25 mouse cellular contexts compared by ENCODE assay signal in genomic region chr2:7722283-7722935, GRCm38 (mm10).
A peak's percentile ranks its signal among the peaks of the same experiment; 100 is the strongest.
DNase-seq lines count a peak whose midpoint lies in the region; ATAC-seq and TF ChIP-seq lines count a peak whose summit lies in the region.
"Had no signal": no experiment of that assay in that cellular context is flagged by ENCODE, and none has a peak within 500 bp of the region (broad histone marks: within the 10 kb centered on the region; RNA-seq: fewer than 3 reads in every experiment).

No protein-coding gene starts in this region.

- H3K4me1 ChIP-seq in intestine, embryonic 14.5 days (replicated peaks; ENCODE audit: control insufficient read depth, insufficient read depth, low read length) = no peaks in the 10 kb centered on the region
- H3K4me1 ChIP-seq in intestine, postnatal 0 days (replicated peaks; ENCODE audit: control insufficient read depth, insufficient read depth, low read length) = no peaks in the 10 kb centered on the region
- no peaks in the 10 kb centered on the region for H3K4me1 ChIP-seq in midbrain, embryonic 11.5 days (ENCODE audit: control insufficient read depth, insufficient read depth, low read length)
- no peaks in the 10 kb centered on the region for H3K4me1 ChIP-seq in midbrain, embryonic 16.5 days (ENCODE audit: control insufficient read depth, insufficient read depth, low read length)
- H3K4me1 ChIP-seq: heart, embryonic 13.5 days; limb, embryonic 12.5 days; liver, embryonic 15.5 days; midbrain, embryonic 10.5 days; neural tube, embryonic 12.5 days had no signal

- H3K9ac ChIP-seq in intestine, embryonic 14.5 days (ENCODE audit: low read length) = no peak overlapping the region
- H3K9ac ChIP-seq in intestine, postnatal 0 days (ENCODE audit: low read depth, low read length) = no peak overlapping the region
- H3K9ac ChIP-seq in midbrain, embryonic 11.5 days (ENCODE audit: low read length) = no peak overlapping the region
- H3K9ac ChIP-seq in midbrain, embryonic 16.5 days (ENCODE audit: low read depth, low read length) = no peak overlapping the region
- H3K9ac ChIP-seq: heart, embryonic 13.5 days; hindbrain, embryonic 14.5 days; limb, embryonic 12.5 days; liver, embryonic 15.5 days; lung, embryonic 14.5 days; neural tube, embryonic 12.5 days had no signal

- ATAC-seq in intestine, embryonic 14.5 days (replicated peaks; ENCODE audit: low FRiP score, low TSS enrichment, low read depth) = 0 out of 2 replicates have a peak, but pooled peaks have one; percentile 47
- ATAC-seq in intestine, postnatal 0 days = no peak
- no peak for ATAC-seq in midbrain, embryonic 11.5 days (ENCODE audit: low FRiP score)
- ATAC-seq in midbrain, embryonic 16.5 days = no peak
- ATAC-seq: forebrain, embryonic 14.5 days had no signal

- WGBS in intestine, embryonic 14.5 days = 67% methylated on average over 10 of the region's 10 CpGs
- 71% methylated on average over 10 of the region's 10 CpGs for WGBS in intestine, postnatal 0 days
- WGBS in midbrain, embryonic 11.5 days = 93% methylated on average over 10 of the region's 10 CpGs
- WGBS in midbrain, embryonic 16.5 days = 92% methylated on average over 10 of the region's 10 CpGs

- no peak overlapping the region for H3K4me2 ChIP-seq in intestine, embryonic 14.5 days (ENCODE audit: low read length)
- no peak overlapping the region for H3K4me2 ChIP-seq in intestine, postnatal 0 days (replicated peaks; ENCODE audit: low read depth)
- no peak overlapping the region for H3K4me2 ChIP-seq in midbrain, embryonic 11.5 days
- H3K4me2 ChIP-seq in midbrain, embryonic 16.5 days (ENCODE audit: low read length) = no peak overlapping the region
- H3K4me2 ChIP-seq: heart, embryonic 13.5 days; hindbrain, embryonic 14.5 days; limb, embryonic 12.5 days; liver, embryonic 15.5 days; lung, embryonic 14.5 days; neural tube, embryonic 12.5 days had no signal

- H3K27ac ChIP-seq in intestine, embryonic 14.5 days (ENCODE audit: low read depth) = no peak overlapping the region
- H3K27ac ChIP-seq in intestine, postnatal 0 days (ENCODE audit: low read depth, low read length) = no peak overlapping the region
- H3K27ac ChIP-seq in midbrain, embryonic 11.5 days (ENCODE audit: low read depth, low read length) = no peak overlapping the region
- no peak overlapping the region for H3K27ac ChIP-seq in midbrain, embryonic 16.5 days (ENCODE audit: low read length)
- H3K27ac ChIP-seq: gastrocnemius, adult 2 months; heart, embryonic 13.5 days; hindbrain, embryonic 14.5 days; limb, embryonic 12.5 days; liver, embryonic 15.5 days; midbrain, embryonic 10.5 days; neural tube, embryonic 12.5 days had no signal

- no peaks in the 10 kb centered on the region for H3K9me3 ChIP-seq in intestine, embryonic 14.5 days (ENCODE audit: control insufficient read depth, low read length)
- no peaks in the 10 kb centered on the region for H3K9me3 ChIP-seq in intestine, postnatal 0 days (ENCODE audit: control insufficient read depth)
- no peaks in the 10 kb centered on the region for H3K9me3 ChIP-seq in midbrain, embryonic 11.5 days (ENCODE audit: control insufficient read depth, low read length)
- H3K9me3 ChIP-seq in midbrain, embryonic 16.5 days (replicated peaks; ENCODE audit: control insufficient read depth, low read length, poor library complexity, severe bottlenecking) = no peaks in the 10 kb centered on the region
- H3K9me3 ChIP-seq: G1E; heart, embryonic 13.5 days; limb, embryonic 12.5 days; liver, embryonic 15.5 days; midbrain, embryonic 10.5 days; neural tube, embryonic 12.5 days had no signal

- no peaks in the 10 kb centered on the region for H3K36me3 ChIP-seq in intestine, embryonic 14.5 days (ENCODE audit: control insufficient read depth, insufficient read depth, low read length)
- no peaks in the 10 kb centered on the region for H3K36me3 ChIP-seq in intestine, postnatal 0 days (ENCODE audit: control insufficient read depth, insufficient read depth)
- H3K36me3 ChIP-seq in midbrain, embryonic 11.5 days (ENCODE audit: control insufficient read depth, insufficient read depth, low read length) = no peaks in the 10 kb centered on the region
- H3K36me3 ChIP-seq in midbrain, embryonic 16.5 days (ENCODE audit: control insufficient read depth, insufficient read depth, low read length) = no peaks in the 10 kb centered on the region
- H3K36me3 ChIP-seq: G1E; heart, embryonic 13.5 days; limb, embryonic 12.5 days; liver, embryonic 15.5 days; midbrain, embryonic 10.5 days; neural tube, embryonic 12.5 days had no signal

- no peaks in the 10 kb centered on the region for H3K27me3 ChIP-seq in intestine, embryonic 14.5 days (replicated peaks; ENCODE audit: control insufficient read depth, insufficient read depth, low read length)
- no peaks in the 10 kb centered on the region for H3K27me3 ChIP-seq in intestine, postnatal 0 days (replicated peaks; ENCODE audit: control insufficient read depth, insufficient read depth, low read length)
- no peaks in the 10 kb centered on the region for H3K27me3 ChIP-seq in midbrain, embryonic 11.5 days (ENCODE audit: control insufficient read depth, insufficient read depth, low read length)
- no peaks in the 10 kb centered on the region for H3K27me3 ChIP-seq in midbrain, embryonic 16.5 days (ENCODE audit: control insufficient read depth, insufficient read depth, low read depth, low read length)
- H3K27me3 ChIP-seq: heart, embryonic 13.5 days; limb, embryonic 12.5 days; liver, embryonic 15.5 days; neural tube, embryonic 12.5 days had no signal

- H3K4me3 ChIP-seq in intestine, embryonic 14.5 days (ENCODE audit: low read depth, low read length) = no peak overlapping the region
- no peak overlapping the region for H3K4me3 ChIP-seq in intestine, postnatal 0 days (ENCODE audit: low read depth, low read length)
- no peak overlapping the region for H3K4me3 ChIP-seq in midbrain, embryonic 11.5 days (ENCODE audit: low read depth, low read length)
- no peak overlapping the region for H3K4me3 ChIP-seq in midbrain, embryonic 16.5 days (ENCODE audit: low read depth, low read length)
- H3K4me3 ChIP-seq: gastrocnemius, adult 2 months; heart, embryonic 13.5 days; limb, embryonic 12.5 days; liver, embryonic 15.5 days; midbrain, embryonic 10.5 days; myocyte; neural tube, embryonic 12.5 days had no signal

- no peak for DNase-seq in intestine, embryonic 14.5 days (ENCODE audit: low spot score)
- DNase-seq in midbrain, embryonic 11.5 days (ENCODE audit: low spot score, missing footprints) = peak; percentile 23
- peak; percentile 4 for DNase-seq in kidney, postnatal 10 days
- no peak for DNase-seq in urinary bladder, postnatal 10 days (ENCODE audit: low spot score)
- no peak for DNase-seq in spleen, adult 18-20 months
- DNase-seq: adrenal gland, postnatal 14 days; cerebellum, adult 11 months; cerebellum, adult 9-10 months; cerebellum, postnatal 36 days; gastrocnemius, adult 2 months; gastrocnemius, postnatal 36 days; heart, postnatal 10 days; lung, embryonic 14.5 days; right cerebral cortex, adult 18-20 months had no signal

- TF ChIP-seq CTCF in intestine, postnatal 0 days (IDR thresholded peaks at IDR 0.05; ENCODE audit: low read depth) = no peak

Comparison
In these comparisons a context has a peak if more than half of its experiments do, and no peak if none do; other contexts are left out.
1. DNase-seq: peak in midbrain, embryonic 11.5 days (single experiment) and kidney, postnatal 10 days (single experiment); none in intestine, embryonic 14.5 days (single experiment), urinary bladder, postnatal 10 days (single experiment) and spleen, adult 18-20 months (0 of 2).